Mouse (Mus musculus) forebrain, embryonic 13.5 days (tissue): ENCODE measurements at regions not wholly inside any gene's neighbourhood (a gene's known extent, or its start where the extent isn't known, plus 50 kb on each side); places are given as distances from the start of the nearest gene placed in this dataset.

Source experiments
- ATAC-seq: fragments of 200-750 bp; cut with Nextera tagmentation; 2 replicates; pipeline ENCODE4 v1.8.0; 2017
- H3K27ac ChIP-seq: fragments of 300-500 bp; sonication (generic); 2 replicates; pipeline ENCODE4 v1.5.1; 2015; ENCODE audit warnings: inconsistent platforms, mild to moderate bottlenecking, moderate library complexity
- H3K27me3 ChIP-seq: fragments of 300-500 bp; sonication (generic); 2 replicates; pipeline ENCODE4 v1.6.1; 2015; ENCODE audit warnings: mild to moderate bottlenecking, inconsistent platforms
- H3K36me3 ChIP-seq: fragments of 300-500 bp; sonication (generic); 2 replicates; pipeline ENCODE4 v1.6.1; 2015; ENCODE audit warnings: mild to moderate bottlenecking, inconsistent platforms; ENCODE audit not compliant: poor library complexity, severe bottlenecking
- H3K4me1 ChIP-seq: fragments of 300-500 bp; sonication (generic); 2 replicates; pipeline ENCODE4 v1.6.1; 2015; ENCODE audit warnings: inconsistent platforms
- H3K4me2 ChIP-seq: fragments of 300-500 bp; sonication (generic); 2 replicates; pipeline ENCODE4 v1.6.1; 2015; ENCODE audit warnings: inconsistent platforms, mild to moderate bottlenecking, moderate library complexity
- H3K4me3 ChIP-seq: fragments of 300-500 bp; sonication (generic); 2 replicates; pipeline ENCODE4 v1.5.1; 2015; ENCODE audit warnings: mild to moderate bottlenecking, inconsistent platforms
- H3K9ac ChIP-seq: fragments of 300-500 bp; sonication (generic); 2 replicates; pipeline ENCODE4 v1.6.1; 2015; ENCODE audit warnings: mild to moderate bottlenecking, inconsistent platforms
- H3K9me3 ChIP-seq: fragments of 300-500 bp; sonication (generic); replicated peaks from 2 replicates; pipeline ENCODE4 v1.6.1; 2016; ENCODE audit warnings: inconsistent platforms
- WGBS: fragments of 180-500 bp; shearing (Covaris S2); methylation state at CpG from one replicate; pipeline ENCODE4 v1.1.7; 2015; 5-methylcytosine and 5-hydroxymethylcytosine counted together

DNA sequence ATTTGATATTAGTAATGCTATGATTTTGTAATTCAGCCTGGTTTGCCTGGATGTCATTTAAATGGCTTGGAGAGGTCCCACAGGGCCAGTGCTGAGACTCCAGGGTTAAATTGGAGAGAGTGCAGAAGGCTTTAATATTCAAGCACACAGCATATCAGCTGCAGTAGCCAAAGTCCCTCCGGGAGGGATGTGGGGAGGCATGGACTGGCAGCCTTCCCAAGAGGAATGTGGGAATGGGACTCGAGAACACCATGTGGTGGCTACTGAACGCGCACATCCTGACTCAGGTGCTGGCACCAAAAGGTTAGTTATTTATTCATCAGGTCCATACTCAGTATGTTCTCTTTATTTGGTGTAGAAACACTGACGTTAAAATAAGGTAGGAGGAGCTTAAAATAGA is 391.8 kb downstream of the Nuf2 start:
- Histone ChIP-seq H3K27me3 (no peaks in the 10 kb centered on the region), H3K4me3 (no peak overlapping the region), H3K27ac (no peak overlapping the region), H3K9ac (no peak overlapping the region), H3K4me2 (no peak overlapping the region), H3K36me3 (no peaks in the 10 kb centered on the region), H3K9me3 (no peaks in the 10 kb centered on the region), H3K4me1 (peaks cover 7% of the 10 kb centered on the region; the same call in 1 of the 2 replicates)
- WGBS = 63% methylated on average over 5 of the region's 5 CpGs
- 0 out of 2 replicates have a peak, but pooled peaks have one; percentile 13 for ATAC-seq

DNA sequence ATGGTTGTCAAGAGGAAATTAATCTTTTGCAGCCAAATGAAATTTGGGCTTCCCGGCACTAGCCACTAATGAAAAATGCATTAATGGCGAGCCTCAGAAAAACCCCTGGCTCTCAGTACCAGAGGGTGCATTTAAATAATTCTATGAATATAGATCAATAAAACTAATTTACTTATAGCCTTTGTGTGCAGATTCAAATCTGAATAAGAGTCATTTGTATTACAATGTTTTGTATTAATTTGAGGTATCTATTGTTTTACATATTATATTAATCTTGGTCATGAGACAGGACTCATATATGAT is 392.1 kb downstream of the Nuf2 start:
- 57% methylated on average over 2 of the region's 2 CpGs for WGBS
- no peak overlapping the region for H3K27ac ChIP-seq
- no peak overlapping the region for H3K4me3 ChIP-seq
- H3K9me3 ChIP-seq = no peaks in the 10 kb centered on the region
- no peaks in the 10 kb centered on the region for H3K27me3 ChIP-seq
- H3K36me3 ChIP-seq = no peaks in the 10 kb centered on the region
- no peak overlapping the region for H3K9ac ChIP-seq
- ATAC-seq = no peak
- peaks cover 7% of the 10 kb centered on the region; the same call in 1 of the 2 replicates for H3K4me1 ChIP-seq
- H3K4me2 ChIP-seq = no peak overlapping the region

DNA sequence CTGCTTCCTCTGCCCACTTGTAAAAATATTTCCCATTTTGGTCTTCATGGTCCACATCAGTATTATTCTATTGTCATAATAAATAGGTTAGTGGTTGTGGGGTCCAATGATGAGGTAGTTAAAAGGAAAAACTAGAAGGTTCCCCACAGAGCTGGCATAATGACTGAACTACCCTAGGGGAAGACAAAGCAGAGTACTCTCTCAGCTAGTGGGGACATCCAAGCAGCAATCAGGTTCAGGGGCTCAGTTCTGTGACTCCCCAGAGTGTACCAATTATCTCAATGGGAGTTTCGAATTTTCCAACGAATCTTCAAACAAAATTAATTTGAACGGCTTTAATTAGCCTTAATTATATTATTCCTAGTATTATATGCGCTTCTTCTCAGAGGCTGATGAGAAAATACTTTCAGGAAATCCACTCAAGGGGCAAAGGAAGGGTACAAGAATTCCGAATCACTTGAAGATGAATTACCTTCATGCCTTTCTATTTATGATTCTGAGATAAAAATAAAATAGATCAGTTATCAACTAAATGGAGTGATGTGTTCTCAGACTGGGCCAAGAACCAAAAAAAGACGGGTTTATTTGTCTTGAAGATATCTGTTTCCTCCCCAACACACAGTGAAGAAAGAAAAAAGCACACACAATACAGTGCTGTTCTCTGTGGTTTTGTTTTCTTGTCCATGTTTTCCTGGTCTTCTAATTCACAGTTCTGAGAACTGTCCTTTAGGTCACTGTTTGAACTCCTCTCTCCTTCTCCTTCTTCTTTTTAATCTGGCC is 392.7 kb downstream of the Nuf2 start:
- H3K36me3 ChIP-seq = no peaks in the 10 kb centered on the region
- no peak overlapping the region for H3K4me2 ChIP-seq
- H3K9me3 ChIP-seq = no peaks in the 10 kb centered on the region
- ATAC-seq = no peak
- no peak overlapping the region for H3K27ac ChIP-seq
- peaks cover 7% of the 10 kb centered on the region; the same call in 1 of the 2 replicates for H3K4me1 ChIP-seq
- H3K4me3 ChIP-seq = no peak overlapping the region
- H3K9ac ChIP-seq = no peak overlapping the region
- H3K27me3 ChIP-seq = no peaks in the 10 kb centered on the region
- WGBS = 40% methylated on average over 6 of the region's 6 CpGs

DNA sequence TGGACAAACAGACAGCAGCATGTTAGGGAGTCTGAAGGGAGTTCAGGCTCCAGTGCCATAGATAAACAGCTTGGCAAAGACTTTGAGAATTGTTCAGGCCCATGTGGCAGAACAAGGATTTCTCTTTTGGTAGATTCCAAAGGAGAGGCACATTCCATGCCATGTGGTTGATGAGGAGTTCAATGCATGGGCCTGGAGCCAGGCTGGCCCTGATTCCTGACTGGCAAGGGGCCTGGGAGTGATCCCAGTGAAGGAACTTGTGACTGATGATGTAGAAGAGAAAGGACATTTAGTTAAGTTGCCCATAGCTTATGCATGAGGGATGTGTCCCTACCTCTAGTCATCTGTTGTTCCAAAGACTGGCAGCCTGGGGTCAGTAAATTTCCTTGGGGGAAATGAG is 395.7 kb downstream of the Nuf2 start:
- H3K4me3 ChIP-seq = no peak overlapping the region

DNA sequence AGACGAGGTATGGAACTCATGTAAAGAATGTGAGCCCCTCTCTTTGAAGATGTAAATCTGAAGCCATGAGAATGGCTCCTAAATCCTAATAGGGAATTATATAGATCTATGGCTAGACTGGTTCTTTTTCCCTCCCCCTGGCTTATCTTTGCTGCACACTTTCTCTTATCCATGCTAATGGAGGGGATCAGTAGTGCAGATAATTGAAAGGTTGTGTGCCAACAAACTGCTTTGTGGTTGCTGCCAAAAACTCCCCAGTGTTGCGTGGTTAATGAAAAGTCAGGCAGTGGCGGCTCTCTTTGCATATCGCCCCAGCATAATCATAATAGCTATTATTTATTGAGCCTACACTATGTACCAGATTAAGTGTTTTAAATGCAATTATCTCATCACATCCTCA is 427.6 kb downstream of the Nuf2 start:
- H3K4me3 ChIP-seq = no peak overlapping the region
- no peaks in the 10 kb centered on the region for H3K36me3 ChIP-seq
- H3K4me1 ChIP-seq = peaks cover 4% of the 10 kb centered on the region
- H3K27ac ChIP-seq = no peak overlapping the region
- H3K27me3 ChIP-seq = no peaks in the 10 kb centered on the region
- ATAC-seq = 0 out of 2 replicates have a peak, but pooled peaks have one; percentile 10
- no peak overlapping the region for H3K9ac ChIP-seq
- WGBS = 35% methylated on average over 4 of the region's 4 CpGs
- no peak overlapping the region for H3K4me2 ChIP-seq
- H3K9me3 ChIP-seq = no peaks in the 10 kb centered on the region

More for the DNA sequence above, 395.7 kb downstream of the Nuf2 start:
- Histone ChIP-seq H3K9me3 (no peaks in the 10 kb centered on the region), H3K4me2 (no peak overlapping the region), H3K36me3 (no peaks in the 10 kb centered on the region), H3K27ac (no peak overlapping the region), H3K9ac (no peak overlapping the region), H3K27me3 (no peaks in the 10 kb centered on the region), H3K4me1 (peaks cover 7% of the 10 kb centered on the region; the same call in 1 of the 2 replicates)
- no peak for ATAC-seq

DNA sequence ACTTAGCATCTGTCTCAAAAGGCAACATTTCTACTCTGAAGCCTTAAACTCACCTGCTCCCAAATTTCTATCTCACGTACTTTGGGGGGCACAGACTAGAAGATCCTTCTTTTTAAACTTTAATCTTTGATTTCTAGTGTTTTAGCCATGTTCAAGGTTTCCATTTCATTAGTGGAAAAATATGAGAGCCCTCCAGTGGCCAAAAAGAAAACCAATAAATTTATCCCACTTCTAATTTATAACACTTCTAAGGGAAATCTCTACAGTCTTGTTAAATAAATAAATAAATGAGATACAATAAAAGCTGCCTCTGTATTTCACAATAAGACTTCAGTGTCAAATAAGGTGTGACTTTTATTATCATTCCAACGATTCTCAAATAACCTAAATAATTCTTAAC is 428.2 kb downstream of the Nuf2 start:
- Histone ChIP-seq H3K9ac (no peak overlapping the region), H3K4me1 (peaks cover 4% of the 10 kb centered on the region), H3K27ac (no peak overlapping the region), H3K4me3 (no peak overlapping the region), H3K4me2 (no peak overlapping the region), H3K9me3 (no peaks in the 10 kb centered on the region), H3K27me3 (no peaks in the 10 kb centered on the region), H3K36me3 (no peaks in the 10 kb centered on the region)
- WGBS = 75% methylated on average over 2 of the region's 2 CpGs
- no peak for ATAC-seq

DNA sequence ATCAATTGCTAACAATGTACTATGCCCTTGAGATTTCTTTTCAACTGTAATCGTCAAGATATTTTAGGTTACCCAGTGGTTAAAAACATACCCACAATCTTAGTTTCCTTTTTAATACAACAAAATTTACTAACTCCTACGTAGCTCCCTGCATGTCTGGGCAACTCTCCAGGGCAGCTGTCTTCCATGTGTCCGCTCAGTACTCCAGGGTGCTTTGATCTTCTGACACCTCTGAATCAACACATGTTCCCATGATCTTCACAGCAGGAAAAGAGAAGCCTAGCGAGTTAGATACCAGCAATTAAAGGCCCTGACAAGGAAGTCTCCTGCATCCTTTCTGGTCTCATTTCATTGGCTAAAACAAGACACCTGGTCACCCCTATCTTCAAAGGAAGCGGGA is 432.0 kb downstream of the Nuf2 start:
- no peak overlapping the region for H3K27ac ChIP-seq
- no peaks in the 10 kb centered on the region for H3K36me3 ChIP-seq
- H3K27me3 ChIP-seq = no peaks in the 10 kb centered on the region
- 79% methylated on average over 5 of the region's 5 CpGs for WGBS
- peaks cover 4% of the 10 kb centered on the region for H3K4me1 ChIP-seq
- H3K4me2 ChIP-seq = no peak overlapping the region
- no peak overlapping the region for H3K4me3 ChIP-seq
- H3K9me3 ChIP-seq = no peaks in the 10 kb centered on the region
- H3K9ac ChIP-seq = no peak overlapping the region
- ATAC-seq = no peak

DNA sequence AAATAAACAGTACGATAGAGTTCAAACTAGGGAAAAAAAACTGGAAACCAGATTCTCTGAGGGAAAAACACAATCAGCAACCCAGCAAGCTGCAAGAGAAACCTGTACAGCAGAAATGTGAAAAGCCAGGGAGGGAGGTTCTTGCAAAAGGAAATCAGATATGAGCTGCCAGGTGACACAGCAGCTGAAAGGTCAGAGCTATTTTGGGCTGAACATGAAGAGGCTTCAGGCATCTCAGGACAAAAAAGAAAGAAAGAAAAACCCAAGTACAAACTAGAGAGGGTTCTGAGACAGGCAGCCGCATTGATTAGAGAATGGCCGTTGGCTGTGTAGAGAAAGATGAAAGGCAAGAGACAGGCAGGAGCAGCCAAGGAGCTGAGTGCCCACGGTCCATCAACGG is 434.5 kb downstream of the Nuf2 start:
- Histone ChIP-seq H3K9me3 (no peaks in the 10 kb centered on the region), H3K27me3 (no peaks in the 10 kb centered on the region), H3K36me3 (no peaks in the 10 kb centered on the region), H3K4me3 (no peak overlapping the region), H3K27ac (no peak overlapping the region), H3K4me2 (no peak overlapping the region), H3K4me1 (0 out of 2 replicates have a peak, but pooled peaks cover 6% of the 10 kb centered on the region), H3K9ac (no peak overlapping the region)
- ATAC-seq = no peak
- WGBS = 77% methylated on average over 5 of the region's 5 CpGs

DNA sequence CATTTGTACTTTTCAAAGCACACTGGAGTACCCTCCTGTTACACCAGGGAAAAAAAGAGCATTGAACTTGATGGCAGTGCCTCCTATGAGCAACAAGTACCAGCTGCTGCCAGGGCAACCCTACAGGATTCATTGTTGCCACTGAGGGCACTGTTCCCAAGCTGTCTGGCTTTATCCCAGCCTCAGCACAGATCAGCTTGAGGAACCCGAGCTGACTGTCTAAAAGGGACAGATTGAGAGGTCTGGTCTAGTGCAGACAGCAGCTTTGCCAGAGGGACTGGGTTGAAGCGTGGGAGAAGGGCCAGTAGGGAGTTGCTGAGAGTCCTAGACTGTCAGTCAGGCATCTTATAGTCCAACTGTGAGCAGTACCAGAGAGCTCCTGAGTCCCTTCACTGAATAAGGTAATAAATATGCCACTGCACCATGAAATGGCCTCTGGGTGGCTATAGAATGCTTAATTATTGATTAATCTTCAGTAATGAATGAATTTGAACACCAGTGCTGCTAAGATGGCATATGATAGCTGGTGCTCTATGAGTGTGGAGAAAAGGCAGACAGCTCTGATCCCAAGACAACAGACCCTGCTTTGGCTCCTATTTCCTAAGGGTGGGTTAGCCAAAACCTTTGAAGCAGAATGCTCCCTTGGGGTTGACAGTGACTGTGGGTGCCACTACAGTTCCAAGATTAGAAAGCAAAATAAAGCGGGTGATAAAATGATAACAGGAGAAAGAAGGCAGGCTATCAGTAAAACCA is 437.5 kb downstream of the Nuf2 start:
- Histone ChIP-seq H3K4me2 (no peak overlapping the region), H3K36me3 (no peaks in the 10 kb centered on the region), H3K9ac (no peak overlapping the region), H3K9me3 (no peaks in the 10 kb centered on the region), H3K4me3 (no peak overlapping the region), H3K4me1 (0 out of 2 replicates have a peak, but pooled peaks cover 6% of the 10 kb centered on the region), H3K27me3 (no peaks in the 10 kb centered on the region), H3K27ac (no peak overlapping the region)
- WGBS = 59% methylated on average over 3 of the region's 3 CpGs
- peak; percentile 96 for ATAC-seq

DNA sequence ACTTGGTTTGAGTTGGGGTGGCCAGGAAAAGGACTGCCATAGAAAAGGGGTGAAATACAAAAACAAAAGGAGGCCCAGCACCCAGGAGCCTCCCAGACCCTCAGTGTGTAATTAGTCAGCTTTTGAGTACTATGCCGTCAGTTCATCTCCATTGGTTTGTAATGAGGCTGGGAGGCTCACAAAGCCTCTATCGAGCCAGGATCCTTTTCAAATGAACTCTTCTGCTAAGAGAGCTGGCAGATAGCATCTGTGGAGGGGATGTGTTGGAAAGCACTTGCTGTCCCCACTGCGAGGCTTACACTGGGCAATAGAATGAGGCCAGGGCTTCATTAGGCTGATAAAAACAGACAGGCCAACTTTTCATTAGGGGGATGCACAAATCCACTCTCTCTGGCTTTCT is 445.2 kb downstream of the Nuf2 start:
- 7% methylated on average over 3 of the region's 3 CpGs for WGBS
- no peaks in the 10 kb centered on the region for H3K27me3 ChIP-seq
- no peak overlapping the region for H3K9ac ChIP-seq
- H3K27ac ChIP-seq = peak overlapping the region; percentile 36
- no peaks in the 10 kb centered on the region for H3K9me3 ChIP-seq
- H3K4me3 ChIP-seq = no peak overlapping the region
- no peaks in the 10 kb centered on the region for H3K36me3 ChIP-seq
- ATAC-seq = peak; percentile 88
- H3K4me2 ChIP-seq = no peak overlapping the region
- H3K4me1 ChIP-seq = peaks cover 7% of the 10 kb centered on the region; the same call in 1 of the 2 replicates

DNA sequence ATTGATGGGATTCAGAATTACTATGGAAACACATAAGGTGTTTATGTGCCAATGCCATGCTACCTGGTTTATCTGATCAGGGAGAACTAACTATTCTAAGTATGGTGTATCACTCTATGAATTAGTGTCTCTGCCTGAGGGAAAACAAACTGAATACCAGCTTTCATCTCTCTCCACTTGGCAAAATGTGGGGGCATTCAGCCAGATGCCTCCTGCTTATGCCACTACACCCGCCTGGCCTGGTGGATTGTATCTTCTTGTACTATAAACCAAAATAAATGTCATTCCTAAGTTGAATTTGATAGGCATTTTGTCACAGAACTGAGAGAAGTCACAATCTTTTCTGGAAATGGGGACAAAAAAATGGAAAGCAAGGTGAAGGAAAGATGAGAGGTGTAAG is 450.6 kb downstream of the Nuf2 start:
- ATAC-seq = no peak
- 80% methylated on average over 1 of the region's 1 CpGs for WGBS

DNA sequence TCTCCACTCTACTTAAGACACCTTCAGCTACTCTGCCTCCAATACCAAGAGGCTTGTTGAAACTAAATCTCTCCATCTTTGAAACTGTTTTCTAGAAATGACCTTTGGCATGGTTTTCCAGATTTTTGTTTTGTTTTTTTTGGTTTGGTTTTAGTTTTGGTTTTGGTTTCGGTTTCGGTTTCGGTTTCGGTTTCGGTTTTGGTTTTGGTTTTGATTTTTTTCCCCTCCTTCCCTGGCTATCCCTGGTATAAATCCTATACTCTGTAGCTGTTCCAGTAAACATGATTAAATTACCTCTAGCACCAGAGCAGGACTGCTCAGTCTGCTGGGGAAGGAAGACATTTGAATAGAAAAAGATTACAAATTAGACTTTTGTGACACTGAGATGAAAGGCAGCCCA is 454.0 kb downstream of the Nuf2 start:
- Histone ChIP-seq H3K4me2 (no peak overlapping the region), H3K9ac (no peak overlapping the region), H3K9me3 (no peaks in the 10 kb centered on the region), H3K27me3 (no peaks in the 10 kb centered on the region), H3K36me3 (no peaks in the 10 kb centered on the region), H3K4me3 (no peak overlapping the region), H3K4me1 (0 out of 2 replicates have a peak, but pooled peaks cover 5% of the 10 kb centered on the region), H3K27ac (no peak overlapping the region)
- WGBS = 99% methylated on average over 5 of the region's 5 CpGs
- no peak for ATAC-seq

More for the DNA sequence above, 450.6 kb downstream of the Nuf2 start:
- no peak overlapping the region for H3K27ac ChIP-seq
- H3K9ac ChIP-seq = no peak overlapping the region
- H3K4me3 ChIP-seq = no peak overlapping the region
- H3K9me3 ChIP-seq = no peaks in the 10 kb centered on the region
- no peaks in the 10 kb centered on the region for H3K36me3 ChIP-seq
- H3K27me3 ChIP-seq = no peaks in the 10 kb centered on the region
- 0 out of 2 replicates have a peak, but pooled peaks cover 5% of the 10 kb centered on the region for H3K4me1 ChIP-seq
- no peak overlapping the region for H3K4me2 ChIP-seq
